Mouse (Mus musculus) heart, embryonic 14.5 days (tissue): ENCODE results near the gene Dclk2. TPM values are rescaled to one million over a fixed set of nuclear protein-coding genes. Genes with fewer than 3 reads are reported as not detected.

ENCODE experiments used
- ATAC-seq: fragments of 200-750 bp; cut with Nextera tagmentation; 2 replicates; pipeline ENCODE4 v1.8.0; 2017; ENCODE audit warnings: low read depth, moderate TSS enrichment; ENCODE audit not compliant: insufficient number of reproducible peaks, insufficient read depth, low FRiP score
- H3K27ac ChIP-seq, 2 experiments: fragments of 200-500 bp in 1 of 2; fragments of 300-500 bp in 1 of 2; sonication (generic) in 1 of 2; replicated peaks in 1 of 2; 2 replicates each; pipeline ENCODE4 v1.5.1; 2012 to 2014; ENCODE audit warnings: low read depth in 2 of 2, low read length in 2 of 2, control low read depth in 1 of 2, mild to moderate bottlenecking in 1 of 2, mixed read lengths in 1 of 2; ENCODE audit not compliant: control insufficient read depth in 1 of 2, insufficient read depth in 1 of 2
- H3K27me3 ChIP-seq: fragments of 300-500 bp; sonication (generic); 2 replicates; pipeline ENCODE4 v1.6.1; 2014; ENCODE audit warnings: mild to moderate bottlenecking, low read length, control low read depth; ENCODE audit not compliant: control insufficient read depth, insufficient read depth
- H3K36me3 ChIP-seq: fragments of 300-500 bp; sonication (generic); 2 replicates; pipeline ENCODE4 v1.6.1; 2014; ENCODE audit warnings: mild to moderate bottlenecking, control low read depth, low read length, mixed read lengths; ENCODE audit not compliant: control insufficient read depth, insufficient read depth
- H3K4me1 ChIP-seq, 2 experiments: fragments of 200-500 bp in 1 of 2; fragments of 300-500 bp in 1 of 2; sonication (generic) in 1 of 2; 2 replicates each; pipeline ENCODE4 v1.6.1; 2012 to 2014; ENCODE audit warnings: low read length in 2 of 2, control low read depth in 1 of 2, mixed read lengths in 1 of 2; ENCODE audit not compliant: control insufficient read depth in 2 of 2, insufficient read depth in 2 of 2
- H3K4me2 ChIP-seq: fragments of 300-500 bp; sonication (generic); 2 replicates; pipeline ENCODE4 v1.6.1; 2014; ENCODE audit warnings: mild to moderate bottlenecking, low read length
- H3K4me3 ChIP-seq, 2 experiments: fragments of 200-500 bp in 1 of 2; fragments of 300-500 bp in 1 of 2; sonication (generic) in 1 of 2; 2 replicates each; pipeline ENCODE4 v1.5.1; 2012 to 2014; ENCODE audit warnings: low read length in 2 of 2, mild to moderate bottlenecking in 2 of 2, control low read depth in 1 of 2, low read depth in 1 of 2, moderate library complexity in 1 of 2; ENCODE audit not compliant: control insufficient read depth in 1 of 2, insufficient read depth in 1 of 2
- H3K9ac ChIP-seq: fragments of 300-500 bp; sonication (generic); 2 replicates; pipeline ENCODE4 v1.6.1; 2014; ENCODE audit warnings: mild to moderate bottlenecking, low read length
- H3K9me3 ChIP-seq: fragments of 300-500 bp; sonication (generic); 2 replicates; pipeline ENCODE4 v1.6.1; 2016; ENCODE audit warnings: low read length, control low read depth; ENCODE audit not compliant: control insufficient read depth
- WGBS: fragments of 180-500 bp; shearing (Covaris S2); extraction: QIAGEN DNeasy Blood & Tissue Kit; methylation state at CpG from one replicate; pipeline ENCODE4 v1.1.7; 2014; 5-methylcytosine and 5-hydroxymethylcytosine counted together
- polyA plus RNA-seq: library from polyadenylated mRNA; unstranded; fragments of >200 nt; fragmentation: Nextera tagmentation; extraction: Ambion mirVana; gene quantifications from 2 replicates; pipeline ENCODE4 v1.2.1, GENCODE M21; 2014

Dclk2 gene
- polyA plus RNA-seq, 1 experiment from 2014 or later: 3.2 TPM

DNA sequence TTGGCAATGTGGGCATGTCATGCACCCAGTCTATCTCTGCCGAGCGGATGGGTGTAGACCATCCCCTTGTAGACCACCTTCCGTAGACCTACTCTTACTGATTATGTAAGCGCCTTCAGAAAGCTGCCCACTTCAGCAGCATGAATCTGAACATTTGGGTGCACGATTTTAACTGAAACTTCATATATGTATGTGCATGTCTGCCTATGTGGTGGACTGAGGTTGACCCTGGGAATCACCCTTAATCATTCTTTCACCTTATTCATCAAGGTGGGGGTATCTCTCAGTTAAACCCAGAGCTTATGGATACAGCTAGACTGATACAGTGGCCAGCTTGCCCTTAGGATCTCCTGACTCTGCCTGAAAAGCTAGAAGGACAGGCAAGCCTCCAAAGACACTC, 3.6 kb downstream of the Dclk2 start:
- Histone ChIP-seq H3K27ac (no peak overlapping the region), H3K4me3 (no peak overlapping the region), H3K9me3 (no peaks in the 10 kb centered on the region), H3K4me2 (no peak overlapping the region), H3K4me1 (no peaks in the 10 kb centered on the region; a peak in 1 of 4 replicates), H3K27me3 (peaks cover 6% of the 10 kb centered on the region; the same call in 1 of the 2 replicates), H3K9ac (no peak overlapping the region), H3K36me3 (no peaks in the 10 kb centered on the region)
- no peak for ATAC-seq
- 90% methylated on average over 5 of the region's 5 CpGs for WGBS

DNA sequence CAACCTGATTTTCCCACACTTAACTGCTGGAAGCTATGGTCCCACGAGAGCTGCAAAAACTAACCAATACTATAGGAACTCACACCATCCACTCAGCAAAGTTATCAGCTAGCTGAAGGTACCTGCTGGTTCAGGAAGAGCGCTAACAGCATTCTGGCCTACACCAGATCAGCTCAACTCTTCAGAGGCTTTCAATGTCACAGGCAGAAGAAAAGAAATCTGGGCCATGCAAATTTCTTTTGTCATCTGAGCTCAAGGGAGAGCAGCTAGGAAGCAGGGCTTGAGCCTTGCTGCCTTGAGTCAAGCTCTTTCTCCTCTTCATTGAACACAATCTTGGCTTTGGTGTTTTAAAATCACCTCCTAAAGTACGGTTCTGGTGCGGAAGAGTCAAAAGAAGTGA, 4.0 kb downstream of the Dclk2 start:
- Histone ChIP-seq H3K27me3 (peaks cover 6% of the 10 kb centered on the region; the same call in 1 of the 2 replicates), H3K9ac (no peak overlapping the region), H3K4me1 (no peaks in the 10 kb centered on the region; a peak in 1 of 4 replicates), H3K4me2 (no peak overlapping the region), H3K27ac (no peak overlapping the region), H3K9me3 (no peaks in the 10 kb centered on the region), H3K4me3 (no peak overlapping the region), H3K36me3 (no peaks in the 10 kb centered on the region)
- 88% methylated on average over 4 of the region's 4 CpGs for WGBS
- no peak for ATAC-seq

GRCm38 (mm10) chr3:86915291-86915690, 5.4 kb downstream of the Dclk2 start:
- Histone ChIP-seq H3K27ac (no peak overlapping the region), H3K9ac (no peak overlapping the region), H3K27me3 (peaks cover 6% of the 10 kb centered on the region; the same call in 1 of the 2 replicates), H3K9me3 (no peaks in the 10 kb centered on the region), H3K36me3 (no peaks in the 10 kb centered on the region), H3K4me3 (no peak overlapping the region), H3K4me2 (no peak overlapping the region), H3K4me1 (no peaks in the 10 kb centered on the region; a peak in 1 of 4 replicates)
- ATAC-seq: no peak
- 52% methylated on average over 13 of the region's 13 CpGs for WGBS

GRCm38 (mm10) chr3:86914316-86914715, 6.3 kb downstream of the Dclk2 start:
- peaks cover 6% of the 10 kb centered on the region; the same call in 1 of the 2 replicates for H3K27me3 ChIP-seq
- no peaks in the 10 kb centered on the region for H3K4me1 ChIP-seq
- no peaks in the 10 kb centered on the region for H3K36me3 ChIP-seq
- no peaks in the 10 kb centered on the region for H3K9me3 ChIP-seq
- ATAC-seq: no peak
- WGBS: 71% methylated on average over 3 of the region's 3 CpGs
- H3K4me2 ChIP-seq: no peak overlapping the region
- no peak overlapping the region for H3K4me3 ChIP-seq
- no peak overlapping the region for H3K9ac ChIP-seq
- no peak overlapping the region for H3K27ac ChIP-seq

GRCm38 (mm10) chr3:86898366-86898765, 22.3 kb downstream of the Dclk2 start:
- Histone ChIP-seq H3K27ac (no peak overlapping the region), H3K36me3 (no peaks in the 10 kb centered on the region), H3K4me1 (peaks cover 3 to 10% of the 10 kb centered on the region in 2 experiments; a peak in 2 of 4 replicates), H3K9me3 (0 out of 2 replicates have a peak, but pooled peaks cover 4% of the 10 kb centered on the region), H3K4me3 (no peak overlapping the region), H3K9ac (no peak overlapping the region), H3K27me3 (no peaks in the 10 kb centered on the region), H3K4me2 (no peak overlapping the region)
- 71% methylated on average over 5 of the region's 5 CpGs for WGBS
- no peak for ATAC-seq

DNA sequence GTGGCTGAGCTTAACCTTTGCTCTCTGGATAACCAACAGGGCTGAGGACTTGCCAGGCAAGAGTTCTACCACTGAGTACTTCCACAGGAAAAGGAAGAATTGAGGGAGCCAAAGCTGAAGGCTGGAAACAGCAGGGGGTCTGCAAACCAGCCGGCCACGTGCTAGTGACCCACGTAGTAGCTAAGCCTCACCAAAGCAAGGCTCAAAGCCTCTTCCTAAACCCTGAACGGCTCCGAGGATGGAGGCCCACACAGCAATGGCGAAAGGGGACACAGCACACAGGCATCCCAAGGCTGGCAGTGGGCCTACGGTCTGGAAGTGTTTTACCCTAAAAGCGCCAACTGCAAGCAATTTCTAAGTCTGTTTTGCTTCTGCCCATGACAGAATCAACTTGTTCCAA, 23.1 kb downstream of the Dclk2 start:
- Histone ChIP-seq H3K9ac (no peak overlapping the region), H3K27me3 (no peaks in the 10 kb centered on the region), H3K4me3 (no peak overlapping the region), H3K36me3 (no peaks in the 10 kb centered on the region), H3K4me2 (no peak overlapping the region), H3K4me1 (peaks cover 3 to 10% of the 10 kb centered on the region in 2 experiments; a peak in 2 of 4 replicates), H3K9me3 (0 out of 2 replicates have a peak, but pooled peaks cover 4% of the 10 kb centered on the region), H3K27ac (no peak overlapping the region)
- no peak for ATAC-seq
- 62% methylated on average over 8 of the region's 8 CpGs for WGBS

- Histone ChIP-seq H3K4me2 (no peak overlapping the region), H3K4me3 (no peak overlapping the region), H3K27me3 (no peaks in the 10 kb centered on the region), H3K4me1 (peaks cover 3 to 10% of the 10 kb centered on the region in 2 experiments; a peak in 2 of 4 replicates), H3K36me3 (no peaks in the 10 kb centered on the region), H3K9me3 (0 out of 2 replicates have a peak, but pooled peaks cover 4% of the 10 kb centered on the region), H3K27ac (no peak overlapping the region), H3K9ac (no peak overlapping the region)
- no peak for ATAC-seq
- 69% methylated on average over 9 of the region's 9 CpGs for WGBS
Measured at GRCm38 (mm10) chr3:86897066-86897465, 23.6 kb downstream of the Dclk2 start.

GRCm38 (mm10) chr3:86894491-86894890, 26.2 kb downstream of the Dclk2 start:
- no peaks in the 10 kb centered on the region for H3K9me3 ChIP-seq
- H3K4me1 ChIP-seq: peaks cover 3 to 10% of the 10 kb centered on the region in 2 experiments; a peak in 2 of 4 replicates
- no peak overlapping the region for H3K4me2 ChIP-seq
- no peak overlapping the region for H3K9ac ChIP-seq
- no peak overlapping the region for H3K27ac ChIP-seq
- 50% methylated on average over 2 of the region's 2 CpGs for WGBS
- H3K4me3 ChIP-seq: no peak overlapping the region
- no peaks in the 10 kb centered on the region for H3K27me3 ChIP-seq
- H3K36me3 ChIP-seq: no peaks in the 10 kb centered on the region
- ATAC-seq: no peak
